Mouse (Mus musculus) heart, embryonic 11.5 days (tissue): Measurements from ENCODE around the gene Fbxl19. TPM values are rescaled to one million over a fixed set of nuclear protein-coding genes. Genes with fewer than 3 reads are reported as not detected.

ENCODE experiments used
- ATAC-seq: fragments of 200-750 bp; cut with Nextera tagmentation; replicated peaks from 2 replicates; pipeline ENCODE4 v1.8.0; 2017; ENCODE audit warnings: moderate library complexity; ENCODE audit not compliant: insufficient number of reproducible peaks, low FRiP score, low TSS enrichment
- H3K27ac ChIP-seq: fragments of 300-500 bp; sonication (generic); 2 replicates; pipeline ENCODE4 v1.5.1; 2014; ENCODE audit warnings: mild to moderate bottlenecking, low read depth, low read length
- H3K27me3 ChIP-seq: fragments of 300-500 bp; sonication (generic); 2 replicates; pipeline ENCODE4 v1.6.1; 2014; ENCODE audit warnings: mild to moderate bottlenecking, low read length, mixed read lengths; ENCODE audit not compliant: control insufficient read depth, insufficient read depth
- H3K36me3 ChIP-seq: fragments of 300-500 bp; sonication (generic); 2 replicates; pipeline ENCODE4 v1.6.1; 2014; ENCODE audit warnings: mild to moderate bottlenecking, low read length, moderate library complexity, mixed read lengths; ENCODE audit not compliant: control insufficient read depth, insufficient read depth
- H3K4me1 ChIP-seq: fragments of 300-500 bp; sonication (generic); 2 replicates; pipeline ENCODE4 v1.6.1; 2014; ENCODE audit warnings: low read length; ENCODE audit not compliant: control insufficient read depth, insufficient read depth
- H3K4me2 ChIP-seq: fragments of 300-500 bp; sonication (generic); 2 replicates; pipeline ENCODE4 v1.6.1; 2014; ENCODE audit warnings: mild to moderate bottlenecking, moderate library complexity
- H3K4me3 ChIP-seq: fragments of 300-500 bp; sonication (generic); 2 replicates; pipeline ENCODE4 v1.5.1; 2014; ENCODE audit warnings: low read depth, low read length
- H3K9ac ChIP-seq: fragments of 300-500 bp; sonication (generic); 2 replicates; pipeline ENCODE4 v1.6.1; 2014; ENCODE audit warnings: mild to moderate bottlenecking, low read depth, low read length, moderate library complexity
- H3K9me3 ChIP-seq: fragments of 300-500 bp; sonication (generic); replicated peaks from 2 replicates; pipeline ENCODE4 v1.6.1; 2016; ENCODE audit warnings: low read length; ENCODE audit not compliant: control insufficient read depth
- WGBS: fragments of 180-500 bp; shearing (Covaris S2); extraction: QIAGEN DNeasy Blood & Tissue Kit; methylation state at CpG from one replicate; pipeline ENCODE4 v1.1.7; 2014; ENCODE audit not compliant: insufficient replicate concordance; 5-methylcytosine and 5-hydroxymethylcytosine counted together
- polyA plus RNA-seq: library from polyadenylated mRNA; unstranded; fragments of >200 nt; fragmentation: Nextera tagmentation; extraction: Ambion mirVana; gene quantifications from 2 replicates; pipeline ENCODE4 v1.2.1, GENCODE M21; 2014

The Fbxl19 gene
- polyA plus RNA-seq, 1 experiment from 2014 or later = 3.3 TPM

- no peak overlapping the region for H3K4me3 ChIP-seq
- H3K9me3 ChIP-seq = no peaks in the 10 kb centered on the region
- no peak overlapping the region for H3K9ac ChIP-seq
- H3K4me1 ChIP-seq = peaks cover 1% of the 10 kb centered on the region; the same call in 1 of the 2 replicates
- H3K27ac ChIP-seq = no peak overlapping the region
- H3K4me2 ChIP-seq = no peak overlapping the region
- peaks cover 32% of the 10 kb centered on the region for H3K27me3 ChIP-seq
- ATAC-seq = no peak
- H3K36me3 ChIP-seq = peaks cover 43% of the 10 kb centered on the region
- 68% methylated on average over 5 of the region's 5 CpGs for WGBS
Measured at GRCm38 (mm10) chr7:127753158-127753557, 8.8 kb downstream of the Fbxl19 start.

- H3K4me1 ChIP-seq = no peaks in the 10 kb centered on the region
- no peaks in the 10 kb centered on the region for H3K9me3 ChIP-seq
- WGBS = 84% methylated on average over 7 of the region's 7 CpGs
- H3K4me2 ChIP-seq = no peak overlapping the region
- H3K9ac ChIP-seq = no peak overlapping the region
- H3K27ac ChIP-seq = no peak overlapping the region
- H3K27me3 ChIP-seq = peaks cover 34% of the 10 kb centered on the region
- no peak for ATAC-seq
- H3K36me3 ChIP-seq = peaks cover 43% of the 10 kb centered on the region
- H3K4me3 ChIP-seq = no peak overlapping the region
Measured at GRCm38 (mm10) chr7:127753741-127754140, 9.4 kb downstream of the Fbxl19 start.

GRCm38 (mm10) chr7:127759716-127760115, 15.4 kb downstream of the Fbxl19 start:
- WGBS = 13% methylated on average over 6 of the region's 6 CpGs
- Histone ChIP-seq H3K9ac (no peak overlapping the region), H3K4me2 (peak overlapping the region; percentile 21), H3K27me3 (peaks cover 36% of the 10 kb centered on the region), H3K36me3 (peaks cover 18% of the 10 kb centered on the region), H3K4me1 (peaks cover 9% of the 10 kb centered on the region), H3K9me3 (no peaks in the 10 kb centered on the region), H3K4me3 (no peak overlapping the region), H3K27ac (no peak overlapping the region)
- no peak for ATAC-seq

- Histone ChIP-seq H3K27ac (no peak overlapping the region), H3K36me3 (peaks cover 15% of the 10 kb centered on the region), H3K4me2 (no peak overlapping the region), H3K4me1 (peaks cover 9% of the 10 kb centered on the region), H3K9me3 (no peaks in the 10 kb centered on the region), H3K4me3 (no peak overlapping the region), H3K27me3 (peaks cover 33% of the 10 kb centered on the region), H3K9ac (no peak overlapping the region)
- 81% methylated on average over 3 of the region's 3 CpGs for WGBS
- no peak for ATAC-seq
Measured at GRCm38 (mm10) chr7:127760478-127760877, 16.1 kb downstream of the Fbxl19 start.

- Histone ChIP-seq H3K27ac (no peak overlapping the region), H3K27me3 (peaks cover 30% of the 10 kb centered on the region), H3K9me3 (no peaks in the 10 kb centered on the region), H3K4me1 (peaks cover 9% of the 10 kb centered on the region), H3K9ac (no peak overlapping the region), H3K4me3 (no peak overlapping the region), H3K36me3 (peaks cover 16% of the 10 kb centered on the region), H3K4me2 (no peak overlapping the region)
- WGBS = 33% methylated on average over 7 of the region's 7 CpGs
- ATAC-seq = 0 out of 2 replicates have a peak, but pooled peaks have one; percentile 20
Measured at GRCm38 (mm10) chr7:127761026-127761425, 16.7 kb downstream of the Fbxl19 start.

GRCm38 (mm10) chr7:127763642-127764041, 19.3 kb downstream of the Fbxl19 start:
- no peak overlapping the region for H3K9ac ChIP-seq
- H3K36me3 ChIP-seq = peaks cover 19% of the 10 kb centered on the region
- peaks cover 8% of the 10 kb centered on the region for H3K27me3 ChIP-seq
- no peak for ATAC-seq
- no peak overlapping the region for H3K27ac ChIP-seq
- H3K9me3 ChIP-seq = no peaks in the 10 kb centered on the region
- H3K4me3 ChIP-seq = no peak overlapping the region
- H3K4me2 ChIP-seq = no peak overlapping the region
- 90% methylated on average over 4 of the region's 4 CpGs for WGBS
- peaks cover 9% of the 10 kb centered on the region for H3K4me1 ChIP-seq

- no peak overlapping the region for H3K4me3 ChIP-seq
- no peak overlapping the region for H3K4me2 ChIP-seq
- H3K27me3 ChIP-seq = peaks cover 8% of the 10 kb centered on the region
- no peak for ATAC-seq
- H3K27ac ChIP-seq = no peak overlapping the region
- no peak overlapping the region for H3K9ac ChIP-seq
- no peaks in the 10 kb centered on the region for H3K9me3 ChIP-seq
- peaks cover 19% of the 10 kb centered on the region for H3K36me3 ChIP-seq
- peaks cover 16% of the 10 kb centered on the region for H3K4me1 ChIP-seq
- WGBS = 77% methylated on average over 2 of the region's 2 CpGs
Measured at GRCm38 (mm10) chr7:127765756-127766155, 21.4 kb downstream of the Fbxl19 start.

GRCm38 (mm10) chr7:127766851-127767609, 22.7 kb downstream of the Fbxl19 start:
- Histone ChIP-seq H3K9me3 (no peaks in the 10 kb centered on the region), H3K27ac (peak overlapping the region; percentile 51; the same call in 1 of the 2 replicates), H3K36me3 (peaks cover 19% of the 10 kb centered on the region), H3K4me1 (peaks cover 18% of the 10 kb centered on the region), H3K9ac (peak overlapping the region; percentile 1; the same call in 1 of the 2 replicates), H3K4me2 (peak overlapping the region; percentile 34), H3K4me3 (no peak overlapping the region), H3K27me3 (peaks cover 8% of the 10 kb centered on the region)
- peak; percentile 70 for ATAC-seq
- 64% methylated on average over 17 of the region's 17 CpGs for WGBS
